Mouse (Mus musculus): ENCODE measurements around the gene Pa2g4.

DNA sequence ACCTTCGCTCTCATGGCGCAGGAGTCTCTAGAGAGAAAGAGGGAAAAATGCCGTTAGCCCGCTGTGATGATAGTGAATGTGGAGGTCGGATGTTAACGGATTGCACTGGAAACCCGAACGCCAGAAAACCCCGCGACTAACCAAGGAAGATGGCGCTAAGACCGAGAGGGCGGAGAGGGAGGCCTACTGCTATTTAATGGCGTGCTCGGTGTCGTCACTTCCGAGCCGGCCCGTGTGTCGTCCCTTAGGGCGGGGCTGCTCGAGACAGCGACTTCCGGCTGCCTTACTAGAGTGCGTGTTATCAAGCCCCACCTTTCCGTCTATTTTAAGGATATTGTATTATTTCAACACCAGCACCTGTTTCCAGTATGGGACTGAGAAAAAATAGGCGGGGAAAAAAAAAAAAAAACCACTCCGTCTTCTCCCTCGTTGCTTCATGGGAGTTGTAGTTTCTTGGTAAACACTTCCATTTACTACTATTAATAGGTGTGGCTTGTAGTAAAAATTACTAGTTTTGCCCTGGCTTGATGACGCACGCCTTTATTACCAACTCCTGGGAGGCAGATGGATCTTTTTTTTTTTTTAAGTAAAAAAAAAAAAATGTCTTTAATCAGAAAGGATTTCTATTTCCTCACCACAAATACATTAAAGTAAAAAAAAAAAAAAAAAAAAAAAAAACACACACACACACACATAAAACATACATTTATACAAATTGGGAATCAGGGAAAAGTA is 16.7 kb downstream of the Pa2g4 start, which contains the start of gene Rpl41:
- TF ChIP-seq EP300 (IDR thresholded peaks at IDR 0.05; ENCODE audit: low read depth) (peak; percentile 58; the same call in 1 of the 2 replicates), CTCF (IDR thresholded peaks at IDR 0.05; ENCODE audit: low read depth) (no peak)

All from liver, embryonic 14.5 days (tissue).